Mouse (Mus musculus): Measurements from ENCODE around the gene Smim17. TPM values are rescaled to one million over a fixed set of nuclear protein-coding genes. Genes with fewer than 3 reads are reported as not detected.

Gene Smim17
- polyA plus RNA-seq, 1 experiment from 2014 or later = not detected

- H3K4me1 ChIP-seq (ENCODE audit: insufficient read depth) = no peaks in the 10 kb centered on the region
- peaks cover 4% of the 10 kb centered on the region; the same call in 1 of the 2 replicates for H3K36me3 ChIP-seq (replicated peaks; ENCODE audit: insufficient read depth, low read length)
- DNase-seq = no peak
- TF ChIP-seq CTCF (IDR thresholded peaks at IDR 0.05; ENCODE audit: low read depth) (0 out of 2 replicates have a peak, but pooled peaks have one; percentile 36), EP300 (IDR thresholded peaks at IDR 0.05; ENCODE audit: low read depth) (no peak)
- H3K9me3 ChIP-seq (ENCODE audit: low read length) = no peaks in the 10 kb centered on the region
- H3K27me3 ChIP-seq (ENCODE audit: insufficient read depth, low read length) = no peaks in the 10 kb centered on the region
- WGBS (ENCODE audit: insufficient replicate concordance) = 67% methylated on average over 5 of the region's 5 CpGs
- ATAC-seq = no peak
- H3K4me2 ChIP-seq (ENCODE audit: low read depth, low read length) = no peak overlapping the region
- no peak overlapping the region for H3K27ac ChIP-seq (ENCODE audit: low read depth)
- no peak overlapping the region for H3K9ac ChIP-seq (replicated peaks)
- H3K4me3 ChIP-seq (ENCODE audit: low read depth, low read length) = no peak overlapping the region
Observed at GRCm38 (mm10) chr7:6389449-6389848, 9.1 kb upstream of the Smim17 start.

DNA sequence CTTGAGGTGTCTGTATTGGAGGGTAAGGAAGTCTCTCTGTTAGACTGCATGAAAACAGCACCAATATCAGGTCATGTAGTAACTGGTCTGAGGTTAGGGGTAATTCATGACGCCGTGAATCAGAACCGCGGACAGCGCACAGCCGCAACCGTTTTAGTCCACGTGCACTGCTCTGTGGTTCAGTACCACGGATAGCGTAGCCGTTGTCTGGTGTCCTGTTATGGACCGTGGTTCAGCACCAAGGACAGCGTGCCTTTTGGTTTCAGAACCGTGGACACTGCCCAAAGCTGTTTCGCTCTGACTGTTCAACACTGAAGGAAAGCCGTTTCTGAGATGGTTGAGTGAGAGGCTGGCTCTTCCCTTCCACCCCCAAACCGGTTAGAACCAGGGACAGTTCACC is 11.5 kb downstream of the Smim17 start, which contains the start of gene Gm20715:
Gene Gm20715, plus strand, starts transcription at position 235 of the 400 bp plus-strand sequence.
- TF ChIP-seq EP300 (IDR thresholded peaks at IDR 0.05; ENCODE audit: low read depth) = no peak
- peak; percentile 28; the same call in 1 of the 2 replicates for TF ChIP-seq CTCF (IDR thresholded peaks at IDR 0.05; ENCODE audit: low read depth)
- H3K36me3 ChIP-seq (replicated peaks; ENCODE audit: insufficient read depth, low read length) = no peaks in the 10 kb centered on the region
- H3K9me3 ChIP-seq (ENCODE audit: low read length) = no peaks in the 10 kb centered on the region
- H3K4me1 ChIP-seq (ENCODE audit: insufficient read depth) = no peaks in the 10 kb centered on the region
- DNase-seq (peak; percentile 92), ATAC-seq (peak; percentile 100)
- no peak within 1 kb of the TSS for H3K4me3 ChIP-seq (ENCODE audit: low read depth, low read length)
- H3K27ac ChIP-seq (ENCODE audit: low read depth) = no peak within 1 kb of the TSS
- H3K9ac ChIP-seq (replicated peaks) = no peak within 1 kb of the TSS
- no peaks in the 10 kb centered on the region for H3K27me3 ChIP-seq (ENCODE audit: insufficient read depth, low read length)
- H3K4me2 ChIP-seq (ENCODE audit: low read depth, low read length) = no peak within 1 kb of the TSS
- 2% methylated on average over 17 of the region's 17 CpGs for WGBS (ENCODE audit: insufficient replicate concordance)

- H3K36me3 ChIP-seq (replicated peaks; ENCODE audit: insufficient read depth, low read length) = no peaks in the 10 kb centered on the region
- H3K9me3 ChIP-seq (ENCODE audit: low read length) = no peaks in the 10 kb centered on the region
- ATAC-seq (no peak), DNase-seq (no peak)
- no peak overlapping the region for H3K4me3 ChIP-seq (ENCODE audit: low read depth, low read length)
- no peak overlapping the region for H3K9ac ChIP-seq (replicated peaks)
- H3K4me2 ChIP-seq (ENCODE audit: low read depth, low read length) = no peak overlapping the region
- no peak for TF ChIP-seq CTCF (IDR thresholded peaks at IDR 0.05; ENCODE audit: low read depth)
- TF ChIP-seq EP300 (IDR thresholded peaks at IDR 0.05; ENCODE audit: low read depth) = no peak
- WGBS (ENCODE audit: insufficient replicate concordance) = 7% methylated on average over 19 of the region's 22 CpGs
- no peaks in the 10 kb centered on the region for H3K4me1 ChIP-seq (ENCODE audit: insufficient read depth)
- no peak overlapping the region for H3K27ac ChIP-seq (ENCODE audit: low read depth)
- H3K27me3 ChIP-seq (ENCODE audit: insufficient read depth, low read length) = no peaks in the 10 kb centered on the region
Observed at GRCm38 (mm10) chr7:6414626-6415441, 16.3 kb downstream of the Smim17 start.

DNA sequence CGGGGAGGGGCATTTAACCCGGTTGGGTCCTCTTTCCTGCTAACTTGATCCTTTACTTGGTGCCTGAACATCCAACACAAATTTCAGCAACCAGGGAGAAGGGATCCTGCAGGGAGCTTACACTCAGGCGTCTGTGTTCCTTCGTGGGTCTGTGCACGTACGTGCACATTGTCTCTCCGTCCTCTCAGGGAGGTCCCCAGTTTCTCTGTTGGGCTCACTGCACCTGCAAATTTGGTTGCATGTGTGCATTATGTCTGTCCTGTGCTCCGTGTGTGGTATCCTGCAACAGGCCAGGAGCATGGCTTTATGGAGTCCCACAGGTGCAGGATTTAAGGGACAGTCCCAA is 16.9 kb downstream of the Smim17 start:
- Histone ChIP-seq H3K27ac (ENCODE audit: low read depth) (no peak overlapping the region), H3K4me1 (ENCODE audit: insufficient read depth) (no peaks in the 10 kb centered on the region), H3K4me2 (ENCODE audit: low read depth, low read length) (no peak overlapping the region), H3K27me3 (ENCODE audit: insufficient read depth, low read length) (no peaks in the 10 kb centered on the region), H3K36me3 (replicated peaks; ENCODE audit: insufficient read depth, low read length) (no peaks in the 10 kb centered on the region), H3K9me3 (ENCODE audit: low read length) (no peaks in the 10 kb centered on the region), H3K4me3 (ENCODE audit: low read depth, low read length) (no peak overlapping the region), H3K9ac (replicated peaks) (no peak overlapping the region)
- no peak for ATAC-seq
- no peak for DNase-seq
- WGBS (ENCODE audit: insufficient replicate concordance) = 16% methylated on average over 8 of the region's 8 CpGs
- TF ChIP-seq CTCF (IDR thresholded peaks at IDR 0.05; ENCODE audit: low read depth) (no peak), EP300 (IDR thresholded peaks at IDR 0.05; ENCODE audit: low read depth) (no peak)

DNA sequence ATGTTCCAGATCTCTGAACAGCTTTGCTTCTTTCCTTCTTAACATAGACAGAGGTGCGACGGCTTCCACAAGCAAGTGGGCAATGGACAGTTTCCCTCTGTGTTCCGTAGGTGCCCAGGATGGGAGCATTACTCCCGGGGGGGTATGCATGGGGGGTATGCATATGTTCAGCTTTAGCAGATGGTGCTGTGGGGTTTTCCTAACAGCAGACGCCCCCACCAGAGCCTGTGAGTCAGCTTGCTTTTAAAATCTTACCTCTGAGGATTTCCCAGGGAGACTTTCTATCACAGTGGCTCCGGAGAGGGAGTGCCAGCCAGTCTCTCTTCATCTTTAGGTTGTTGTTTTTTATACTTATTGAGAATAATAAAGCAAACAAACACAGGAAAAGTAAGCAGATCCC is 21.4 kb downstream of the Smim17 start:
- Histone ChIP-seq H3K27me3 (ENCODE audit: insufficient read depth, low read length) (no peaks in the 10 kb centered on the region), H3K27ac (ENCODE audit: low read depth) (no peak overlapping the region), H3K36me3 (replicated peaks; ENCODE audit: insufficient read depth, low read length) (no peaks in the 10 kb centered on the region), H3K4me1 (ENCODE audit: insufficient read depth) (no peaks in the 10 kb centered on the region), H3K9ac (replicated peaks) (no peak overlapping the region), H3K4me2 (ENCODE audit: low read depth, low read length) (no peak overlapping the region), H3K4me3 (ENCODE audit: low read depth, low read length) (no peak overlapping the region), H3K9me3 (ENCODE audit: low read length) (no peaks in the 10 kb centered on the region)
- no peak for DNase-seq
- 63% methylated on average over 6 of the region's 6 CpGs for WGBS (ENCODE audit: insufficient replicate concordance)
- TF ChIP-seq CTCF (IDR thresholded peaks at IDR 0.05; ENCODE audit: low read depth) (no peak), EP300 (IDR thresholded peaks at IDR 0.05; ENCODE audit: low read depth) (no peak)
- no peak for ATAC-seq

- no peaks in the 10 kb centered on the region; the same call in 1 of the 2 replicates for H3K9me3 ChIP-seq (ENCODE audit: low read length)
- no peak overlapping the region for H3K27ac ChIP-seq (ENCODE audit: low read depth)
- TF ChIP-seq EP300 (IDR thresholded peaks at IDR 0.05; ENCODE audit: low read depth) (no peak), CTCF (IDR thresholded peaks at IDR 0.05; ENCODE audit: low read depth) (0 out of 2 replicates have a peak, but pooled peaks have one; percentile 30)
- 77% methylated on average over 3 of the region's 3 CpGs for WGBS (ENCODE audit: insufficient replicate concordance)
- no peaks in the 10 kb centered on the region for H3K4me1 ChIP-seq (ENCODE audit: insufficient read depth)
- no peak overlapping the region for H3K4me3 ChIP-seq (ENCODE audit: low read depth, low read length)
- H3K9ac ChIP-seq (replicated peaks) = no peak overlapping the region
- H3K27me3 ChIP-seq (ENCODE audit: insufficient read depth, low read length) = no peaks in the 10 kb centered on the region
- H3K36me3 ChIP-seq (replicated peaks; ENCODE audit: insufficient read depth, low read length) = no peaks in the 10 kb centered on the region
- ATAC-seq (no peak), DNase-seq (no peak)
- no peak overlapping the region for H3K4me2 ChIP-seq (ENCODE audit: low read depth, low read length)
Observed at GRCm38 (mm10) chr7:6429381-6429780, 30.9 kb downstream of the Smim17 start.

Data from liver, postnatal 0 days (tissue).